Mouse (Mus musculus) cerebellum, postnatal 10 days (tissue): Measurements from ENCODE around the gene Cdan1.
"Not testable (repeated sequence)": the region's sequence is repeated elsewhere in the genome, so short reads cannot be mapped to it uniquely, and the experiment has no call there.

ENCODE experiments used
- DNase-seq, 2 experiments: peaks; one replicate each; pipeline ENCODE4 v3.0.0; 2021; ENCODE audit warnings: mixed read lengths in 2 of 2

Gene Cdan1

GRCm38 (mm10) chr2:120745496-120745895 is 104.4 kb downstream of the Cdan1 start:
- DNase-seq, result no peak

GRCm38 (mm10) chr2:120731877-120732530 is 117.9 kb downstream of the Cdan1 start:
- DNase-seq, result no peak

GRCm38 (mm10) chr2:120731167-120731862 is 118.6 kb downstream of the Cdan1 start:
- DNase-seq, result peak; percentile 96 to 98

GRCm38 (mm10) chr2:120730639-120731166 is 119.2 kb downstream of the Cdan1 start:
- DNase-seq, result no peak

- peak; percentile 35 to 41 for DNase-seq
Observed at GRCm38 (mm10) chr2:120729775-120730585, 119.9 kb downstream of the Cdan1 start.

- no peak for DNase-seq
Observed at GRCm38 (mm10) chr2:120724176-120724575, 125.8 kb downstream of the Cdan1 start.

GRCm38 (mm10) chr2:120723621-120724020 is 126.3 kb downstream of the Cdan1 start:
- no peak for DNase-seq

- no peak for DNase-seq
Observed at GRCm38 (mm10) chr2:120722491-120722890, 127.4 kb downstream of the Cdan1 start.

GRCm38 (mm10) chr2:120721911-120722310 is 128.0 kb downstream of the Cdan1 start:
- DNase-seq, result no peak

- no peak for DNase-seq
Observed at GRCm38 (mm10) chr2:120720821-120721220, 129.1 kb downstream of the Cdan1 start.

GRCm38 (mm10) chr2:120718496-120718895 is 131.4 kb downstream of the Cdan1 start:
- no peak for DNase-seq

- no peak for DNase-seq
Observed at GRCm38 (mm10) chr2:120713441-120713840, 136.5 kb downstream of the Cdan1 start.

- DNase-seq, result no peak
Observed at GRCm38 (mm10) chr2:120710948-120711347, 139.0 kb downstream of the Cdan1 start.

GRCm38 (mm10) chr2:120710154-120710553 is 139.8 kb downstream of the Cdan1 start:
- DNase-seq, result no peak

GRCm38 (mm10) chr2:120707041-120707440 is 142.9 kb downstream of the Cdan1 start:
- no peak for DNase-seq

GRCm38 (mm10) chr2:120702675-120703074 is 147.3 kb downstream of the Cdan1 start:
- no peak for DNase-seq

GRCm38 (mm10) chr2:120700379-120700885 is 149.5 kb downstream of the Cdan1 start:
- no peak for DNase-seq

GRCm38 (mm10) chr2:120697767-120698166 is 152.2 kb downstream of the Cdan1 start:
- DNase-seq, result no peak

- not testable (repeated sequence) for DNase-seq
Observed at GRCm38 (mm10) chr2:120681151-120681550, 168.8 kb downstream of the Cdan1 start.

GRCm38 (mm10) chr2:120670253-120670652 is 179.7 kb downstream of the Cdan1 start:
- DNase-seq, result no peak

- no peak for DNase-seq
Observed at GRCm38 (mm10) chr2:120667446-120667845, 182.5 kb downstream of the Cdan1 start.
